Mouse (Mus musculus): ENCODE measurements around the gene Scg2. TPM values are rescaled to one million over a fixed set of nuclear protein-coding genes. Genes with fewer than 3 reads are reported as not detected.

The Scg2 gene
- polyA plus RNA-seq, 2 experiments, result 0.74 to 1.5 TPM

GRCm38 (mm10) chr1:79445586-79445985 is 5.7 kb upstream of the Scg2 start:
- Histone ChIP-seq H3K27ac (replicated peaks; ENCODE audit: low read depth, low read length) (no peak overlapping the region), H3K4me3 (replicated peaks; ENCODE audit: low read length) (no peak overlapping the region), H3K9me3 (ENCODE audit: control insufficient read depth, low read length) (no peaks in the 10 kb centered on the region), H3K27me3 (ENCODE audit: control insufficient read depth, insufficient read depth, low read length) (no peaks in the 10 kb centered on the region), H3K36me3 (ENCODE audit: control insufficient read depth, insufficient read depth, low read length) (no peaks in the 10 kb centered on the region), H3K4me1 (ENCODE audit: control insufficient read depth, insufficient read depth, low read length) (no peaks in the 10 kb centered on the region), H3K9ac (ENCODE audit: low read depth, low read length, severe bottlenecking) (no peak overlapping the region), H3K4me2 (replicated peaks; ENCODE audit: low read depth, low read length, severe bottlenecking) (no peak overlapping the region)
- ATAC-seq (ENCODE audit: low FRiP score, low read depth) (no peak), DNase-seq (ENCODE audit: low spot score) (no peak)
- TF ChIP-seq POLR2A (IDR thresholded peaks at IDR 0.05; ENCODE audit: borderline replicate concordance, extremely low read depth, insufficient read depth, insufficient read length), result no peak
- WGBS, result 84% methylated on average over 4 of the region's 4 CpGs

GRCm38 (mm10) chr1:79437755-79438154 is 2.2 kb downstream of the Scg2 start:
- DNase-seq (ENCODE audit: low spot score) (no peak), ATAC-seq (ENCODE audit: low FRiP score, low read depth) (no peak)
- TF ChIP-seq POLR2A (IDR thresholded peaks at IDR 0.05; ENCODE audit: borderline replicate concordance, extremely low read depth, insufficient read depth, insufficient read length), result no peak
- WGBS, result 85% methylated on average over 1 of the region's 1 CpGs
- Histone ChIP-seq H3K4me2 (replicated peaks; ENCODE audit: low read depth, low read length, severe bottlenecking) (no peak overlapping the region), H3K4me3 (replicated peaks; ENCODE audit: low read length) (no peak overlapping the region), H3K9me3 (ENCODE audit: control insufficient read depth, low read length) (no peaks in the 10 kb centered on the region), H3K9ac (ENCODE audit: low read depth, low read length, severe bottlenecking) (no peak overlapping the region), H3K36me3 (ENCODE audit: control insufficient read depth, insufficient read depth, low read length) (no peaks in the 10 kb centered on the region), H3K27me3 (ENCODE audit: control insufficient read depth, insufficient read depth, low read length) (no peaks in the 10 kb centered on the region), H3K4me1 (ENCODE audit: control insufficient read depth, insufficient read depth, low read length) (no peaks in the 10 kb centered on the region), H3K27ac (replicated peaks; ENCODE audit: low read depth, low read length) (no peak overlapping the region)

- Histone ChIP-seq H3K27me3 (ENCODE audit: control insufficient read depth, insufficient read depth, low read length) (no peaks in the 10 kb centered on the region), H3K9me3 (ENCODE audit: control insufficient read depth, low read length) (no peaks in the 10 kb centered on the region), H3K27ac (replicated peaks; ENCODE audit: low read depth, low read length) (no peak overlapping the region), H3K4me1 (ENCODE audit: control insufficient read depth, insufficient read depth, low read length) (no peaks in the 10 kb centered on the region), H3K4me2 (replicated peaks; ENCODE audit: low read depth, low read length, severe bottlenecking) (no peak overlapping the region), H3K4me3 (replicated peaks; ENCODE audit: low read length) (no peak overlapping the region), H3K9ac (ENCODE audit: low read depth, low read length, severe bottlenecking) (no peak overlapping the region), H3K36me3 (ENCODE audit: control insufficient read depth, insufficient read depth, low read length) (no peaks in the 10 kb centered on the region)
- no peak for ATAC-seq (ENCODE audit: low FRiP score, low read depth)
- no peak for DNase-seq (ENCODE audit: low spot score)
- no peak for TF ChIP-seq POLR2A (IDR thresholded peaks at IDR 0.05; ENCODE audit: borderline replicate concordance, extremely low read depth, insufficient read depth, insufficient read length)
- 86% methylated on average over 8 of the region's 8 CpGs for WGBS
These were observed 3.2 kb downstream of the Scg2 start for GRCm38 (mm10) chr1:79436671-79437070.

GRCm38 (mm10) chr1:79429058-79429457 is 10.9 kb downstream of the Scg2 start:
- no peaks in the 10 kb centered on the region for H3K9me3 ChIP-seq (ENCODE audit: control insufficient read depth, low read length)
- no peak for DNase-seq (ENCODE audit: low spot score)
- H3K9ac ChIP-seq (ENCODE audit: low read depth, low read length, severe bottlenecking), result no peak overlapping the region
- no peak overlapping the region for H3K4me2 ChIP-seq (replicated peaks; ENCODE audit: low read depth, low read length, severe bottlenecking)
- H3K27ac ChIP-seq (replicated peaks; ENCODE audit: low read depth, low read length), result no peak overlapping the region
- H3K4me1 ChIP-seq (ENCODE audit: control insufficient read depth, insufficient read depth, low read length), result no peaks in the 10 kb centered on the region
- H3K27me3 ChIP-seq (ENCODE audit: control insufficient read depth, insufficient read depth, low read length), result no peaks in the 10 kb centered on the region
- no peak for TF ChIP-seq POLR2A (IDR thresholded peaks at IDR 0.05; ENCODE audit: borderline replicate concordance, extremely low read depth, insufficient read depth, insufficient read length)
- 58% methylated on average over 5 of the region's 5 CpGs for WGBS
- no peak overlapping the region for H3K4me3 ChIP-seq (replicated peaks; ENCODE audit: low read length)
- no peaks in the 10 kb centered on the region for H3K36me3 ChIP-seq (ENCODE audit: control insufficient read depth, insufficient read depth, low read length)
- ATAC-seq (ENCODE audit: low FRiP score, low read depth), result no peak

- TF ChIP-seq POLR2A (IDR thresholded peaks at IDR 0.05; ENCODE audit: borderline replicate concordance, extremely low read depth, insufficient read depth, insufficient read length), result no peak
- no peak overlapping the region for H3K4me2 ChIP-seq (replicated peaks; ENCODE audit: low read depth, low read length, severe bottlenecking)
- H3K27ac ChIP-seq (replicated peaks; ENCODE audit: low read depth, low read length), result no peak overlapping the region
- H3K27me3 ChIP-seq (ENCODE audit: control insufficient read depth, insufficient read depth, low read length), result no peaks in the 10 kb centered on the region
- no peaks in the 10 kb centered on the region for H3K4me1 ChIP-seq (ENCODE audit: control insufficient read depth, insufficient read depth, low read length)
- DNase-seq (ENCODE audit: low spot score) (no peak), ATAC-seq (ENCODE audit: low FRiP score, low read depth) (no peak)
- no peak overlapping the region for H3K4me3 ChIP-seq (replicated peaks; ENCODE audit: low read length)
- no peaks in the 10 kb centered on the region for H3K9me3 ChIP-seq (ENCODE audit: control insufficient read depth, low read length)
- H3K36me3 ChIP-seq (ENCODE audit: control insufficient read depth, insufficient read depth, low read length), result no peaks in the 10 kb centered on the region
- no peak overlapping the region for H3K9ac ChIP-seq (ENCODE audit: low read depth, low read length, severe bottlenecking)
These were observed 24.4 kb downstream of the Scg2 start for GRCm38 (mm10) chr1:79415496-79415895.

GRCm38 (mm10) chr1:79406337-79406942 is 33.5 kb downstream of the Scg2 start:
- WGBS, result 43% methylated on average over 7 of the region's 7 CpGs
- Histone ChIP-seq H3K4me2 (replicated peaks; ENCODE audit: low read depth, low read length, severe bottlenecking) (no peak overlapping the region), H3K36me3 (ENCODE audit: control insufficient read depth, insufficient read depth, low read length) (no peaks in the 10 kb centered on the region), H3K9ac (ENCODE audit: low read depth, low read length, severe bottlenecking) (no peak overlapping the region), H3K27me3 (ENCODE audit: control insufficient read depth, insufficient read depth, low read length) (no peaks in the 10 kb centered on the region), H3K27ac (replicated peaks; ENCODE audit: low read depth, low read length) (no peak overlapping the region), H3K4me3 (replicated peaks; ENCODE audit: low read length) (no peak overlapping the region), H3K9me3 (ENCODE audit: control insufficient read depth, low read length) (no peaks in the 10 kb centered on the region), H3K4me1 (ENCODE audit: control insufficient read depth, insufficient read depth, low read length) (no peaks in the 10 kb centered on the region)
- ATAC-seq (ENCODE audit: low FRiP score, low read depth), result no peak
- DNase-seq (ENCODE audit: low spot score), result no peak
- no peak for TF ChIP-seq POLR2A (IDR thresholded peaks at IDR 0.05; ENCODE audit: borderline replicate concordance, extremely low read depth, insufficient read depth, insufficient read length)

Data from limb, embryonic 14.5 days (tissue).